ENCODE assay signal across 12 mouse cellular contexts in genomic region chr4:34782730-34783129, GRCm38 (mm10). TPM values are rescaled to one million over a fixed set of nuclear protein-coding genes. Genes with fewer than 3 reads are reported as not detected.
A peak's percentile ranks its signal among the peaks of the same experiment; 100 is the strongest.
DNase-seq lines count a peak whose midpoint lies in the region; ATAC-seq and TF ChIP-seq lines count a peak whose summit lies in the region.
"Had no signal": no experiment of that assay in that cellular context is flagged by ENCODE, and none has a peak within 500 bp of the region (broad histone marks: within the 10 kb centered on the region; RNA-seq: fewer than 3 reads in every experiment).

No protein-coding gene starts in this region.

- H3K36me3 ChIP-seq in forebrain, postnatal 0 days (ENCODE audit: insufficient read depth) = no peaks in the 10 kb centered on the region
- no peaks in the 10 kb centered on the region for H3K36me3 ChIP-seq in forebrain, embryonic 15.5 days
- H3K36me3 ChIP-seq in liver, postnatal 0 days (replicated peaks; ENCODE audit: insufficient read depth, low read length) = no peaks in the 10 kb centered on the region
- no peaks in the 10 kb centered on the region; a peak in 1 of 4 replicates for H3K36me3 ChIP-seq in MEL (ENCODE audit: control insufficient read depth in 1 of 2, insufficient read depth in 2 of 2, low read length in 2 of 2)
- no peaks in the 10 kb centered on the region for H3K36me3 ChIP-seq in small intestine, adult 2 months (ENCODE audit: control insufficient read depth, insufficient read depth, low read length)
- H3K36me3 ChIP-seq: hindbrain, embryonic 15.5 days had no signal

- 29% methylated on average over 4 of the region's 4 CpGs for WGBS in forebrain, postnatal 0 days
- 22% methylated on average over 4 of the region's 4 CpGs for WGBS in forebrain, embryonic 15.5 days
- WGBS in liver, postnatal 0 days (ENCODE audit: insufficient replicate concordance) = 38% methylated on average over 4 of the region's 4 CpGs
- 40% methylated on average over 4 of the region's 4 CpGs for WGBS in small intestine, adult 2 months

- H3K4me1 ChIP-seq in forebrain, postnatal 0 days (ENCODE audit: insufficient read depth) = no peaks in the 10 kb centered on the region
- peaks cover under 1% of the 10 kb centered on the region for H3K4me1 ChIP-seq in forebrain, embryonic 15.5 days
- H3K4me1 ChIP-seq in liver, postnatal 0 days (ENCODE audit: insufficient read depth) = no peaks in the 10 kb centered on the region
- peaks cover 0 to 3% of the 10 kb centered on the region in 2 experiments; a peak in 2 of 4 replicates for H3K4me1 ChIP-seq in MEL (ENCODE audit: control insufficient read depth in 1 of 2, insufficient read depth in 2 of 2, low read length in 2 of 2)
- no peaks in the 10 kb centered on the region for H3K4me1 ChIP-seq in small intestine, adult 2 months (ENCODE audit: control insufficient read depth, insufficient read depth, insufficient read length, low read length)

- H3K9me3 ChIP-seq in forebrain, postnatal 0 days (ENCODE audit: low read length) = no peaks in the 10 kb centered on the region
- no peaks in the 10 kb centered on the region for H3K9me3 ChIP-seq in forebrain, embryonic 15.5 days
- H3K9me3 ChIP-seq in liver, postnatal 0 days (ENCODE audit: low read length) = no peaks in the 10 kb centered on the region
- no peaks in the 10 kb centered on the region for H3K9me3 ChIP-seq in MEL (replicated peaks; ENCODE audit: insufficient read depth, low read length)
- H3K9me3 ChIP-seq: hindbrain, embryonic 15.5 days had no signal

- H3K4me2 ChIP-seq in forebrain, postnatal 0 days (ENCODE audit: low read depth) = no peak overlapping the region
- H3K4me2 ChIP-seq in forebrain, embryonic 15.5 days (replicated peaks) = no peak overlapping the region
- no peak overlapping the region for H3K4me2 ChIP-seq in liver, postnatal 0 days (ENCODE audit: low read depth, low read length)
- H3K4me2 ChIP-seq: hindbrain, embryonic 15.5 days had no signal

- peaks cover 1% of the 10 kb centered on the region; the same call in 1 of the 2 replicates for H3K79me2 ChIP-seq in MEL (ENCODE audit: control insufficient read depth, insufficient read depth, low read length, poor library complexity)

- TF ChIP-seq CTCF in forebrain, postnatal 0 days (IDR thresholded peaks at IDR 0.05; ENCODE audit: low read depth) = peak; percentile 59
- TF ChIP-seq CTCF in liver, postnatal 0 days (IDR thresholded peaks at IDR 0.05; ENCODE audit: low read depth) = peak; percentile 42
- peak; percentile 27 to 54 (median 50); a peak in 5 of 6 replicates for TF ChIP-seq CTCF in MEL (IDR thresholded peaks at IDR 0.05 in 2 of 3, conservative IDR thresholded peaks at IDR 0.05 in 1 of 3; ENCODE audit: control insufficient read depth in 1 of 3, insufficient read depth in 1 of 3, low read depth in 2 of 3, low read length in 3 of 3, poor library complexity in 1 of 3, severe bottlenecking in 1 of 3)
- peak; percentile 11; the same call in 1 of the 2 replicates for TF ChIP-seq CTCF in small intestine, adult 2 months (IDR thresholded peaks at IDR 0.05; ENCODE audit: extremely low read depth, insufficient read length, insufficient replicate concordance, low read depth, low read length)

- DNase-seq in forebrain, postnatal 0 days = peak; percentile 21
- DNase-seq in liver, postnatal 0 days = no peak
- DNase-seq in liver = no peak
- peak; percentile 58 for DNase-seq in MEL (ENCODE audit: low read depth, low spot score)
- DNase-seq in frontal cortex, postnatal 36 days (ENCODE audit: low spot score in 2 of 2) = no peak
- no peak for DNase-seq in frontal cortex, postnatal 10 days (ENCODE audit: low spot score in 2 of 2)
- DNase-seq: cerebellum, adult 11 months had no signal

- H3K27me3 ChIP-seq in forebrain, postnatal 0 days (ENCODE audit: insufficient read depth, low read length) = no peaks in the 10 kb centered on the region
- H3K27me3 ChIP-seq in forebrain, embryonic 15.5 days = no peaks in the 10 kb centered on the region
- H3K27me3 ChIP-seq in liver, postnatal 0 days (ENCODE audit: insufficient read depth, low read length) = no peaks in the 10 kb centered on the region
- H3K27me3 ChIP-seq in MEL (ENCODE audit: control insufficient read depth in 1 of 2, insufficient read depth in 2 of 2, low read length in 2 of 2) = no peaks in the 10 kb centered on the region
- no peaks in the 10 kb centered on the region for H3K27me3 ChIP-seq in small intestine, adult 2 months (ENCODE audit: control insufficient read depth, insufficient read depth, low read length)
- H3K27me3 ChIP-seq: hindbrain, embryonic 15.5 days had no signal

- peak; percentile 42 for TF ChIP-seq RAD21 in MEL (IDR thresholded peaks at IDR 0.05; ENCODE audit: low read depth, low read length)

- no peak overlapping the region for H3K9ac ChIP-seq in forebrain, postnatal 0 days
- no peak overlapping the region for H3K9ac ChIP-seq in forebrain, embryonic 15.5 days (replicated peaks)
- H3K9ac ChIP-seq in liver, postnatal 0 days (replicated peaks) = no peak overlapping the region
- H3K9ac ChIP-seq in MEL (ENCODE audit: control insufficient read depth, low read depth, low read length, poor library complexity, severe bottlenecking) = no peak overlapping the region
- H3K9ac ChIP-seq: hindbrain, embryonic 15.5 days had no signal

- no peak overlapping the region for H3K4me3 ChIP-seq in forebrain, postnatal 0 days (ENCODE audit: low read depth, low read length)
- H3K4me3 ChIP-seq in forebrain, embryonic 15.5 days = no peak overlapping the region
- no peak overlapping the region for H3K4me3 ChIP-seq in liver, postnatal 0 days (ENCODE audit: low read depth, low read length)
- no peak overlapping the region for H3K4me3 ChIP-seq in MEL (ENCODE audit: control insufficient read depth in 1 of 2, insufficient read depth in 1 of 2, low read depth in 2 of 2, low read length in 2 of 2)
- H3K4me3 ChIP-seq in small intestine, adult 2 months (ENCODE audit: low read depth, low read length) = no peak overlapping the region
- H3K4me3 ChIP-seq: hindbrain, embryonic 15.5 days had no signal

- no peak overlapping the region for H3K27ac ChIP-seq in forebrain, postnatal 0 days (ENCODE audit: low read depth, low read length)
- no peak overlapping the region for H3K27ac ChIP-seq in forebrain, embryonic 15.5 days (replicated peaks)
- H3K27ac ChIP-seq in liver, postnatal 0 days (ENCODE audit: low read depth) = no peak overlapping the region
- H3K27ac ChIP-seq in MEL (ENCODE audit: control insufficient read depth, low read depth, low read length) = no peak overlapping the region
- H3K27ac ChIP-seq in small intestine, adult 2 months (ENCODE audit: insufficient read depth, low read depth, low read length) = no peak overlapping the region
- H3K27ac ChIP-seq: hindbrain, embryonic 15.5 days had no signal

- no peak for ATAC-seq in forebrain, postnatal 0 days
- no peak for ATAC-seq in forebrain, embryonic 15.5 days (replicated peaks)
- no peak for ATAC-seq in liver, postnatal 0 days

- no peak for TF ChIP-seq EP300 in liver, postnatal 0 days (IDR thresholded peaks at IDR 0.05; ENCODE audit: low read depth)
- TF ChIP-seq EP300 in MEL (IDR thresholded peaks at IDR 0.05; ENCODE audit: low read depth in 1 of 2, low read length in 2 of 2) = no peak

- TF ChIP-seq POLR2A in MEL (IDR thresholded peaks at IDR 0.05; ENCODE audit: control insufficient read depth in 1 of 2, insufficient read depth in 1 of 2, low read depth in 1 of 2, low read length in 2 of 2, poor library complexity in 1 of 2) = no peak
- TF ChIP-seq POLR2A in small intestine, adult 2 months (IDR thresholded peaks at IDR 0.05; ENCODE audit: low read depth, low read length) = no peak

TF ChIP-seq in MEL, 35 proteins besides CTCF, POLR2A, EP300 and RAD21:
- TF ChIP-seq SMC3 (IDR thresholded peaks at IDR 0.05; ENCODE audit: low read depth, low read length) = peak; percentile 47
- TF ChIP-seq UBTF (IDR thresholded peaks at IDR 0.05; ENCODE audit: borderline replicate concordance, insufficient read depth, low read depth, low read length) = no peak
TF ChIP-seq in MEL: peak in this region for 1.

RNA-seq across cellular contexts. Expression of gene Smim8, which starts 4.5 kb away (rescaled TPM):
- total RNA-seq in forebrain, postnatal 0 days (2014; rRNA removed) = 28.0 and 30.7 TPM in 2 replicates
- 54.9 and 66.4 TPM in 2 replicates for polyA plus RNA-seq in forebrain, postnatal 0 days (2015; fragmentation: Nextera tagmentation; extraction: Ambion mirVana)
- 46.1 and 48.5 TPM in 2 replicates for polyA plus RNA-seq in forebrain, embryonic 15.5 days (2015; fragmentation: Nextera tagmentation; extraction: Ambion mirVana)
- polyA plus RNA-seq in liver, postnatal 0 days (2015; fragmentation: Nextera tagmentation; extraction: Ambion mirVana) = 34.5 and 41.9 TPM in 2 replicates
- 8.5 and 9.8 TPM in 2 replicates for total RNA-seq in MEL (2012; rRNA removed)
- polyA plus RNA-seq in MEL (2012; ENCODE audit: insufficient read depth in 1 of 2, insufficient read length in 2 of 2, low read depth in 1 of 2, low replicate concordance in 2 of 2, missing spikeins in 1 of 2) = 1 to 10 TPM in 1 of 2 experiments, not detected in 1; 8.1 TPM
- polyA plus RNA-seq in small intestine, adult 2 months (2012; rRNA removed) = 0.41 and 0.66 TPM in 2 replicates

RNA-seq across cellular contexts. Expression of gene Gm136, which starts 26.7 kb away (rescaled TPM):
- not detected in 2 replicates for total RNA-seq in forebrain, postnatal 0 days (2014; rRNA removed)
- polyA plus RNA-seq in forebrain, postnatal 0 days (2015; fragmentation: Nextera tagmentation; extraction: Ambion mirVana) = 0.23 TPM in 1 of 2 replicates, not detected in the other
- not detected in 2 replicates for polyA plus RNA-seq in forebrain, embryonic 15.5 days (2015; fragmentation: Nextera tagmentation; extraction: Ambion mirVana)
- polyA plus RNA-seq in liver, postnatal 0 days (2015; fragmentation: Nextera tagmentation; extraction: Ambion mirVana) = not detected in 2 replicates
- total RNA-seq in MEL (2012; rRNA removed) = not detected in 2 replicates
- polyA plus RNA-seq in MEL (2012; ENCODE audit: insufficient read depth in 1 of 2, insufficient read length in 2 of 2, low read depth in 1 of 2, low replicate concordance in 2 of 2, missing spikeins in 1 of 2) = not detected
- polyA plus RNA-seq in small intestine, adult 2 months (2012; rRNA removed) = not detected in 2 replicates
- polyA plus RNA-seq: forebrain, embryonic 11.5 days; hindbrain, embryonic 15.5 days; limb, embryonic 11.5 days had no signal

RNA-seq across cellular contexts. Expression of gene Cfap206, which starts 52.7 kb away (rescaled TPM):
- total RNA-seq in forebrain, postnatal 0 days (2014; rRNA removed) = 5.7 and 6.2 TPM in 2 replicates
- polyA plus RNA-seq in forebrain, postnatal 0 days (2015; fragmentation: Nextera tagmentation; extraction: Ambion mirVana) = 5.7 and 6.3 TPM in 2 replicates
- polyA plus RNA-seq in forebrain, embryonic 15.5 days (2015; fragmentation: Nextera tagmentation; extraction: Ambion mirVana) = 2.2 and 2.7 TPM in 2 replicates
- not detected in 2 replicates for polyA plus RNA-seq in liver, postnatal 0 days (2015; fragmentation: Nextera tagmentation; extraction: Ambion mirVana)
- not detected in 2 replicates for total RNA-seq in MEL (2012; rRNA removed)
- not detected for polyA plus RNA-seq in MEL (2012; ENCODE audit: insufficient read depth in 1 of 2, insufficient read length in 2 of 2, low read depth in 1 of 2, low replicate concordance in 2 of 2, missing spikeins in 1 of 2)
- not detected in 2 replicates for polyA plus RNA-seq in small intestine, adult 2 months (2012; rRNA removed)

Comparison
In these comparisons a context has a peak if more than half of its experiments do, and no peak if none do; other contexts are left out.
1. DNase-seq: peak in forebrain, postnatal 0 days (single experiment) and MEL (single experiment); none in liver, postnatal 0 days (single experiment), liver (single experiment), frontal cortex, postnatal 36 days (0 of 2) and frontal cortex, postnatal 10 days (0 of 2).
2. Peak in every context shown above with its lines, with median percentiles within 50 percentile points of each other: CTCF ChIP-seq.